Mouse (Mus musculus) C2C12 (cell line): ENCODE results near the gene Nfya.

Source experiments
- CEBPB ChIP-seq: IDR thresholded peaks from one replicate; pipeline ENCODE4 v1.6.1; 2011; ENCODE audit warnings: low read depth, mild to moderate bottlenecking, control low read depth, moderate library complexity
- CTCF ChIP-seq: IDR thresholded peaks from one replicate; pipeline ENCODE4 v1.5.1; 2011; ENCODE audit not compliant: control insufficient read depth, insufficient read depth, insufficient read length
- FOSL1 ChIP-seq: IDR thresholded peaks from one replicate; pipeline ENCODE4 v1.8.0; 2011; ENCODE audit warnings: mild to moderate bottlenecking, low read length; ENCODE audit not compliant: poor library complexity, insufficient read depth, severe bottlenecking
- MAX ChIP-seq: IDR thresholded peaks from one replicate; pipeline ENCODE4 v1.6.1; 2011; ENCODE audit warnings: mild to moderate bottlenecking, control low read depth
- MYOD1 ChIP-seq: IDR thresholded peaks from one replicate; pipeline ENCODE4 v1.6.1; 2011; ENCODE audit warnings: low read depth; ENCODE audit not compliant: control insufficient read depth, insufficient read length

DNA sequence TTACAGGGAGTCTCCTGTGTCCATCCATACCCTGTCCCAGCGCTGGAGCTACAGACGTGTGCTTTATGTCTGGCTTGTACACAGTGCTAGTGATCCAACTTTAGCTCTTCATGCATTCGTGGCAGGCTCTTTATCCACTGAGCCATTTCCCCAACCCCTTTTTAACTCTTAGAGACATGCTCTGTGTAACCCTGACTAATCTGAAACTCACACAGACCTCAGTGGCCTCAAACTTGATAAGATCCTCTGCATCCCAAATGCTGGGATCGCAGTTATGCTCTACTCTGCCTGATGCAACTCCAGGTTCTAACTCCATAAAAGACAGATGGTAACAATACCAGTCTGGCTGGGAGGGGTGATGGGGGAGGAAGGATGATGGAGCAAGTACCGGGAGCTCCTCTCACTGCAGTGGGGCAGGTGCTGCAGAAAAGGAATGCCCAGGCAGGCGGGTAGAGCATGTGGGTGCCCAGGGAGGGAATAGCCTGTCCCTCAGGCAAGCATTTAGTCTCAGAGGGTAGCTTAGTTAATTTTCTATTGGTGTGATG lies 46.2 kb downstream of the Nfya start:
- TF ChIP-seq CTCF = no peak
- no peak for TF ChIP-seq MAX
- TF ChIP-seq CEBPB = no peak
- TF ChIP-seq MYOD1 = no peak
- no peak for TF ChIP-seq FOSL1
